Comparison of ENCODE assay signal across 31 mouse cellular contexts in genomic region chr5:37158408-37158807, GRCm38 (mm10).
DNase-seq lines count a peak whose midpoint lies in the region; ATAC-seq and TF ChIP-seq lines count a peak whose summit lies in the region.
"Had no signal": no experiment of that assay in that cellular context is flagged by ENCODE, and none has a peak within 500 bp of the region (broad histone marks: within the 10 kb centered on the region; RNA-seq: fewer than 3 reads in every experiment).

No protein-coding gene starts in this region.

- TF ChIP-seq CTCF in lung, adult 2 months (IDR thresholded peaks at IDR 0.05; ENCODE audit: insufficient read depth, low read length) = no peak

- no peaks in the 10 kb centered on the region for H3K4me1 ChIP-seq in lung, adult 2 months (ENCODE audit: control insufficient read depth, insufficient read depth, low read length)

- WGBS in lung, adult 2 months = 60% methylated on average over 7 of the region's 7 CpGs

- no peak for TF ChIP-seq POLR2A in lung, adult 2 months (IDR thresholded peaks at IDR 0.05; ENCODE audit: borderline replicate concordance, extremely low read depth, low read depth, low read length)

- peak; percentile 56 for ATAC-seq in CD4-positive, CD25-positive, alpha-beta regulatory T cell, adult 4 months
- peak; percentile 61 for ATAC-seq in activated CD4-positive, CD25-positive, alpha-beta regulatory T cell, adult 4 months
- ATAC-seq: forebrain, embryonic 15.5 days; hindbrain, embryonic 16.5 days; inflammation-experienced regulatory T-cells, adult 6 months; Patski had no signal

- no peak overlapping the region for H3K4me3 ChIP-seq in lung, adult 2 months (replicated peaks; ENCODE audit: extremely low read depth, low read depth, low read length)
- H3K4me3 ChIP-seq: embryonic facial prominence, embryonic 10.5 days; embryonic facial prominence, embryonic 13.5 days; erythroblast, embryonic 14.5 days; forebrain, embryonic 12.5 days; forebrain, embryonic 15.5 days; heart, embryonic 12.5 days; heart, embryonic 15.5 days; hindbrain, embryonic 10.5 days; hindbrain, embryonic 13.5 days had no signal

- DNase-seq in thymus, postnatal 0 days (ENCODE audit: low spot score) = peak; percentile 9
- DNase-seq in thymus, postnatal 10 days (ENCODE audit: low spot score in 2 of 2) = no peak
- no peak for DNase-seq in lung, adult 2 months
- no peak for DNase-seq in gastrocnemius, postnatal 25 days
- no peak for DNase-seq in urinary bladder, postnatal 14 days (ENCODE audit: low spot score)
- DNase-seq: adrenal gland, adult 8-10 months; adrenal gland, postnatal 25 days; B cell, adult 2 months; cerebellum, adult 11-12 months; cerebellum, adult 8-10 months; cerebellum, postnatal 10 days; cerebellum, postnatal 36 days; embryo, embryonic 11 days; gastrocnemius, postnatal 14 days; heart, adult 18-20 months; heart, postnatal 10 days; heart, postnatal 36 days had no signal
